Mouse (Mus musculus) myocyte (in vitro differentiated cells): ENCODE results near the gene Arnt2.

Source experiments
- E2F4 ChIP-seq: IDR thresholded peaks from one replicate; pipeline ENCODE4 v1.6.1; 2011; ENCODE audit warnings: mild to moderate bottlenecking, control low read depth, moderate library complexity; ENCODE audit not compliant: insufficient read depth
- MAX ChIP-seq: IDR thresholded peaks from one replicate; pipeline ENCODE4 v1.6.1; 2011; ENCODE audit warnings: low read depth, mild to moderate bottlenecking, control low read depth
- MYOD1 ChIP-seq, 3 experiments: IDR thresholded peaks; one replicate each; pipeline ENCODE4 v1.6.1; 2011; ENCODE audit warnings: control low read depth in 2 of 3, low read depth in 2 of 3, mild to moderate bottlenecking in 2 of 3, moderate library complexity in 1 of 3; ENCODE audit not compliant: insufficient read length in 2 of 3, control insufficient read depth in 1 of 3
- POLR2A ChIP-seq: IDR thresholded peaks from one replicate; pipeline ENCODE4 v1.6.1; 2011; ENCODE audit warnings: low read depth, mild to moderate bottlenecking, control low read depth, moderate library complexity; ENCODE audit not compliant: insufficient read length
- POLR2AphosphoS2 ChIP-seq: IDR thresholded peaks from one replicate; pipeline ENCODE4 v1.6.1; 2011; ENCODE audit warnings: low read depth, control low read depth; ENCODE audit not compliant: insufficient read length
- TCF12 ChIP-seq: IDR thresholded peaks from one replicate; pipeline ENCODE4 v1.6.1; 2011; ENCODE audit warnings: mild to moderate bottlenecking, control low read depth; ENCODE audit not compliant: poor library complexity, insufficient read depth, severe bottlenecking
- TCF3 ChIP-seq: IDR thresholded peaks from one replicate; pipeline ENCODE4 v1.6.1; 2011; ENCODE audit warnings: low read depth, control low read depth; ENCODE audit not compliant: insufficient read length
- USF1 ChIP-seq: IDR thresholded peaks from one replicate; pipeline ENCODE4 v1.6.1; 2011; ENCODE audit warnings: low read depth, mild to moderate bottlenecking, control low read depth, moderate library complexity

DNA sequence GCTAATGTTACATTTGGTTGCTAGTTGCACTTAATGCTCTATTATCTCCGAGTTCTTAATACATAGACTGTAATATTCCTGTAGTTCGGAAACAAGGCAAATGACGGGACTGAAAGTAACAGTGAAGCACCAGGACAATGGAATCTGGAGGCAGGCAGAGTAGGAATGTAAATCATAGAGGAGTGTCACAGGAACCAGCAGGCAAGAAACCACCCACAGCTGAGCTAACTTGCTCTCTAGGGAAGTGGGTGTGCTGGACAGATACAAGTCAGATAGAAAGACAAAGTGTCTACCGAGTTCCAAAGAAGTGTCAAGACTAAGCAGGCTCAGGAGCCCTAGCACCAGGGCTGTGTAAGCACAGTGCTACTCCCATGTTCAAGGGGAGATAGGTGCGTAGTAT, 32.6 kb downstream of the Arnt2 start:
- TF ChIP-seq MYOD1 (IDR thresholded peaks at IDR 0.05; ENCODE audit: control insufficient read depth in 1 of 3, insufficient read length in 2 of 3, low read depth in 2 of 3) (no peak), POLR2A (no peak), USF1 (no peak), TCF3 (no peak), POLR2AphosphoS2 (no peak), MAX (no peak), TCF12 (no peak), E2F4 (no peak)
